Comparison of ENCODE assay signal across 8 mouse cellular contexts in the genomic region with DNA sequence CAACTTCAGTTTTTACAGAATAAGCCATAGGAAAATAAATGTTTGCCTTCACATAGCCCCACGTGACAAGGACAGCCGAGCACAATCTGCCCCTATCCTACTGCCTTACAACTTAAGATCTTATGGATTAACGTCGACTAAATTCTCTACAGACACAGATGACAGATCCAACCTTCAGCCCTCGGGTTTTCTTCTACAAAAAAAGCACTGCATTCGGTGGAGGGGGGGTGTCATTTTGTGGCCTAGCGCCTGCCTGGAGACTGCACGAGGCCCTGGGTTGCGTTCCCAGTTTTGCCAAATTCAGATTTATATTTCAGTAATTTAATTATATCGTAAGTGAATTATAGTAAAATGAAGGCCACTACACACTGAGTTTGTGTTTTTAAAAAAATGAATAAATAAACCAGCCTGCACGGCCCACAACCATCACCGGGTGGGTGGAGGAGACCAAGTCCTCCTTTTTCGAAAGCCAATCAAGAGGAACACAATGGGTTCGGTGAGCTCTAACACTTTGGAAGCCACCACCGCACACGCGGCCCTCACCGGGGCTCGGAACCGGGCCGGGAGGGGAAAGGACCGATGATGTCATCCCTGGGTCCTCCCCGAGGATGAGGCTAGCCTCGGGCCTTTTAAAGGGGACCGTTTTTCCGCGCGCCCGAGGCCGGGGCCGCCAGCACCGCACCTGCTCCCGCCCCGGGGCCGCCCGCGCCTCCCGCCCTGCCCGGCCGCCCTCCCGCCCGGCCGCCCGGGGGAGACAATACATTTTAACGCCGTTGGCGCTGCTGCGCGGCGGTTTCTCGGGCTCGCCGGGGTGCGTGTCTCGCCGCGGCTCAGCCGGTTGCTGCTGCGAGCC. TPM values are rescaled to one million over a fixed set of nuclear protein-coding genes. Genes with fewer than 3 reads are reported as not detected.
DNase-seq lines count a peak whose midpoint lies in the region; ATAC-seq lines count a peak whose summit lies in the region.

No protein-coding gene starts in this region.

- no peaks in the 10 kb centered on the region for H3K27me3 ChIP-seq in hindbrain, embryonic 15.5 days

- H3K4me2 ChIP-seq in hindbrain, embryonic 15.5 days = peak overlapping the region; percentile 74

- peak overlapping the region; percentile 84 for H3K4me3 ChIP-seq in hindbrain, embryonic 15.5 days

- H3K9ac ChIP-seq in hindbrain, embryonic 15.5 days = peak overlapping the region; percentile 97

- no peaks in the 10 kb centered on the region for H3K36me3 ChIP-seq in hindbrain, embryonic 15.5 days

- no peaks in the 10 kb centered on the region for H3K9me3 ChIP-seq in hindbrain, embryonic 15.5 days

- peak overlapping the region; percentile 96 for H3K27ac ChIP-seq in hindbrain, embryonic 15.5 days (replicated peaks)

- peaks cover 27% of the 10 kb centered on the region for H3K4me1 ChIP-seq in hindbrain, embryonic 15.5 days (replicated peaks)

- under 1% methylated on average over 51 of the region's 59 CpGs for WGBS in hindbrain, embryonic 15.5 days

- peak; percentile 79 for ATAC-seq in hindbrain, embryonic 15.5 days (ENCODE audit: low FRiP score, low read depth)

- peak; percentile 47 for DNase-seq in T-cell, adult 2 months (ENCODE audit: low spot score)
- DNase-seq in cerebellum, postnatal 25 days = peak; percentile 76 to 82
- DNase-seq in gastrocnemius, adult 18-20 months (ENCODE audit: low spot score) = peak; percentile 33
- peak; percentile 63 to 72 for DNase-seq in layer of hippocampus, postnatal 36 days
- peak; percentile 53 for DNase-seq in lung, postnatal 14 days
- DNase-seq in ovary, postnatal 14 days (ENCODE audit: low spot score) = peak; percentile 31
- DNase-seq in thymus, postnatal 10 days (ENCODE audit: low spot score in 2 of 2) = peak; percentile 24 to 36

RNA-seq across cellular contexts. Expression of gene Myef2, which starts 0.6 kb away (rescaled TPM):
- 1 to 10 TPM; 1.5 to 2.2 TPM for total RNA-seq in gastrocnemius, adult 18-20 months (2021)
- 181 and 187 TPM in 2 replicates for polyA plus RNA-seq in hindbrain, embryonic 15.5 days (2015; fragmentation: Nextera tagmentation; extraction: Ambion mirVana)
- 100 to 1,000 TPM; 101 to 107 TPM for total RNA-seq in layer of hippocampus, postnatal 36 days (2021)

RNA-seq across cellular contexts. Expression of gene Ctxn2, which starts 13.6 kb away (rescaled TPM):
- total RNA-seq in gastrocnemius, adult 18-20 months (2021) = not detected
- 16.4 and 21.0 TPM in 2 replicates for polyA plus RNA-seq in hindbrain, embryonic 15.5 days (2015; fragmentation: Nextera tagmentation; extraction: Ambion mirVana)
- total RNA-seq in layer of hippocampus, postnatal 36 days (2021) = 10 to 100 TPM; 11.7 to 14.9 TPM

RNA-seq across cellular contexts. Expression of gene Slc12a1, which starts 29.5 kb away (rescaled TPM):
- not detected for total RNA-seq in gastrocnemius, adult 18-20 months (2021)
- 0.09 and 0.13 TPM in 2 replicates for polyA plus RNA-seq in hindbrain, embryonic 15.5 days (2015; fragmentation: Nextera tagmentation; extraction: Ambion mirVana)
- total RNA-seq in layer of hippocampus, postnatal 36 days (2021) = under 1 TPM in 1 of 2 experiments, not detected in 1; 0.17 TPM

RNA-seq across cellular contexts. Expression of gene Slc24a5, which starts 54.9 kb away (rescaled TPM):
- total RNA-seq in gastrocnemius, adult 18-20 months (2021) = not detected
- 4.5 and 6.1 TPM in 2 replicates for polyA plus RNA-seq in hindbrain, embryonic 15.5 days (2015; fragmentation: Nextera tagmentation; extraction: Ambion mirVana)
- total RNA-seq in layer of hippocampus, postnatal 36 days (2021) = 1 to 10 TPM; 1.1 to 1.3 TPM

Comparison
In these comparisons a context has a peak if more than half of its experiments do, and no peak if none do; other contexts are left out.
1. Peak in every context shown above with its lines: DNase-seq, ATAC-seq, H3K4me3 ChIP-seq and H3K27ac ChIP-seq.
2. RNA of gene Myef2, which starts 0.6 kb away (total RNA-seq): 101 to 107 TPM in layer of hippocampus, postnatal 36 days; 1.5 to 2.2 TPM in gastrocnemius, adult 18-20 months; every median in the first group is over 10 times any median in the second.
3. RNA of gene Ctxn2, which starts 13.6 kb away (total RNA-seq): 11.7 to 14.9 TPM in layer of hippocampus, postnatal 36 days; not detected in gastrocnemius, adult 18-20 months; every median in the first group is over 10 times any median in the second.